Mouse (Mus musculus): ENCODE results near the gene Magi1.

Gene Magi1

GRCm38 (mm10) chr6:93726829-93727455 lies 556.8 kb downstream of the Magi1 start:
- no peak for DNase-seq (ENCODE audit: low spot score)

- no peak for DNase-seq (ENCODE audit: low spot score)
Observed at GRCm38 (mm10) chr6:93726121-93726520, 557.6 kb downstream of the Magi1 start.

- no peak for DNase-seq (ENCODE audit: low spot score)
Observed at GRCm38 (mm10) chr6:93724749-93725148, 559.0 kb downstream of the Magi1 start.

- no peak for DNase-seq (ENCODE audit: low spot score)
Observed at GRCm38 (mm10) chr6:93723226-93723625, 560.5 kb downstream of the Magi1 start.

GRCm38 (mm10) chr6:93719532-93719931 lies 564.2 kb downstream of the Magi1 start:
- no peak for DNase-seq (ENCODE audit: low spot score)

- DNase-seq (ENCODE audit: low spot score) = no peak
Observed at GRCm38 (mm10) chr6:93718385-93718784, 565.3 kb downstream of the Magi1 start.

GRCm38 (mm10) chr6:93717826-93718375 lies 565.8 kb downstream of the Magi1 start:
- DNase-seq (ENCODE audit: low spot score) = no peak

GRCm38 (mm10) chr6:93716686-93717625 lies 566.8 kb downstream of the Magi1 start:
- no peak for DNase-seq (ENCODE audit: low spot score)

GRCm38 (mm10) chr6:93715181-93716180 lies 568.2 kb downstream of the Magi1 start:
- no peak for DNase-seq (ENCODE audit: low spot score)

- no peak for DNase-seq (ENCODE audit: low spot score)
Observed at GRCm38 (mm10) chr6:93704350-93704749, 579.4 kb downstream of the Magi1 start.

- DNase-seq (ENCODE audit: low spot score) = no peak
Observed at GRCm38 (mm10) chr6:93699436-93699835, 584.3 kb downstream of the Magi1 start.

GRCm38 (mm10) chr6:93697956-93698355 lies 585.8 kb downstream of the Magi1 start:
- no peak for DNase-seq (ENCODE audit: low spot score)

- DNase-seq (ENCODE audit: low spot score) = no peak
Observed at GRCm38 (mm10) chr6:93678766-93679165, 605.0 kb downstream of the Magi1 start.

- DNase-seq (ENCODE audit: low spot score) = no peak
Observed at GRCm38 (mm10) chr6:93666731-93667130, 617.0 kb downstream of the Magi1 start.

GRCm38 (mm10) chr6:93665056-93665805 lies 618.5 kb downstream of the Magi1 start:
- DNase-seq (ENCODE audit: low spot score) = no peak

- DNase-seq (ENCODE audit: low spot score) = no peak
Observed at GRCm38 (mm10) chr6:93661139-93661538, 622.6 kb downstream of the Magi1 start.

GRCm38 (mm10) chr6:93659534-93659933 lies 624.2 kb downstream of the Magi1 start:
- no peak for DNase-seq (ENCODE audit: low spot score)

GRCm38 (mm10) chr6:93657187-93657974 lies 626.3 kb downstream of the Magi1 start:
- peak; percentile 24 for DNase-seq (ENCODE audit: low spot score)

GRCm38 (mm10) chr6:93648581-93649230 lies 635.0 kb downstream of the Magi1 start:
- peak; percentile 15 for DNase-seq (ENCODE audit: low spot score)

Data from ovary, postnatal 10 days (tissue).